Mouse (Mus musculus) C2C12 (cell line): ENCODE data around the gene Cacna1c.

Experiments
- CEBPB ChIP-seq: IDR thresholded peaks from one replicate; pipeline ENCODE4 v1.6.1; 2011; ENCODE audit warnings: low read depth, mild to moderate bottlenecking, control low read depth, moderate library complexity
- CTCF ChIP-seq: IDR thresholded peaks from one replicate; pipeline ENCODE4 v1.5.1; 2011; ENCODE audit not compliant: control insufficient read depth, insufficient read depth, insufficient read length
- FOSL1 ChIP-seq: IDR thresholded peaks from one replicate; pipeline ENCODE4 v1.8.0; 2011; ENCODE audit warnings: mild to moderate bottlenecking, low read length; ENCODE audit not compliant: poor library complexity, insufficient read depth, severe bottlenecking
- MAX ChIP-seq: IDR thresholded peaks from one replicate; pipeline ENCODE4 v1.6.1; 2011; ENCODE audit warnings: mild to moderate bottlenecking, control low read depth
- MYOD1 ChIP-seq: IDR thresholded peaks from one replicate; pipeline ENCODE4 v1.6.1; 2011; ENCODE audit warnings: low read depth; ENCODE audit not compliant: control insufficient read depth, insufficient read length
- MYOG ChIP-seq: IDR thresholded peaks from one replicate; pipeline ENCODE4 v1.6.1; 2011; ENCODE audit not compliant: control insufficient read depth, insufficient read length; ENCODE audit errors: extremely low read depth
- USF1 ChIP-seq: IDR thresholded peaks from one replicate; pipeline ENCODE4 v1.6.1; 2011; ENCODE audit warnings: low read depth, mild to moderate bottlenecking, control low read depth, moderate library complexity

DNA sequence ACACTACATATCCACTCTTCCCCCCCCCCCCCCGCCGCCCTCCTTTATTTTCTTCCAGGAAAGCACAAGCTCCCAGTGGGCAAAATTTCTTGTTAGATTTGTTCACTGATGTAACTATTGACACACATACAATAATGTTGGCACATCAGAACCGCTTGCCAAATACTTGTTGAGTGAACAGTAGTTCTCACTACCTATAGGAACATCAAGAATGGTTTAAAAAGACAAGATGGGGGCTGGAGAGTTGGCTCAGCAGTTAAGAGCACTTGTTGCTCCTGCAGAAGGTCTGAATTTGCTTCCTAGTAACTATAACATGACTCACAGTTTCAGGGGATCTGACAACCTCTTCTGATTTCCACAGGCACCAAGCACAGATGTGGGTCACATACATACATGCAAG is 255.2 kb downstream of the Cacna1c start:
- TF ChIP-seq CTCF (no peak), MAX (no peak), MYOD1 (no peak), CEBPB (no peak), FOSL1 (no peak), USF1 (no peak), MYOG (no peak)
